Mouse (Mus musculus) cerebellum, adult 9-10 months (tissue): ENCODE measurements around the gene Megf9.

ENCODE experiments used
- DNase-seq: peaks from one replicate; pipeline ENCODE4 v3.0.0; 2022

The Megf9 gene

GRCm38 (mm10) chr4:70534891-70535269, at the start of gene Megf9:
TSS of gene Megf9 (minus strand) at chr4:70534995.
- peak; percentile 98 for DNase-seq

DNA sequence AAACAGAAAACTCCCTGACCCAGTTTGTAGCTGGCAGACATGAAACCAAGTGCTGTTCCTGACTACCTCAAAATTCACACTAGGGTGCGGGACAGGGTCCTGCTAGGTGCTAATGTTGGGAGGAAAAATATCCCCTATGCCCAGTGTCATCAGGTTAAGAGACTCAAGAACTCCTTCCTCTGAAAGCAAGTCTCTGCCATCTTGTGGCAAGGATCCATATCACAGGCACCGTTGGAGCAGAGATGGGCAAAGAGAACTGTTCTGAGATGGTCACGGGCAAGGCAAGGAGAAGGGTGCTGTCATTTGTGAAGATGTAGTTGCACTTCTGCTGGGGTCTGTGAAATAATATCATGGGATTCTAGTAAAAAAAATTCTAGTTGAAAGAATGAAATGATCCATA, 44.9 kb upstream of the Megf9 start:
- peak; percentile 49 for DNase-seq

- no peak for DNase-seq
Observed at GRCm38 (mm10) chr4:70578301-70578700, 43.5 kb upstream of the Megf9 start.

- no peak for DNase-seq
Observed at GRCm38 (mm10) chr4:70576096-70576495, 41.3 kb upstream of the Megf9 start.

- DNase-seq, result no peak
Observed at GRCm38 (mm10) chr4:70573926-70574325, 39.1 kb upstream of the Megf9 start.

DNA sequence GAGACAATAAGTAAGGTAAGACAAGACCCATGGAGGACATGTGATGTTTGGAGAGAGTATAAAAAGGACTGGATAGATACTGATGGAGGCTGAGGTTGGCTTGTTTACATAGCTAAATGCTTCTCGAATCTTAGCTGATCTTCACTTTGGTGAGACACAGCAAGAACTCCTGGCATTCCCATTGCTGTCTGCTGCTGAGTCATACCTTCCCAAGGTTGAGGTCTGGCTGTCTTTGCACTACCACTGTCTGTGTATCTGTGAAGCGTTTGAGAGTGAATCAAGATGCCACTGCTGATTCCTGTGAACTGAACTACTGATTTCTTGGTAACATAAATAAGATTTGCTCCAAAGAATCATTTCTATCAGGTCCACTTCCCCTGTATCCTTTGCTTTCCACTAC, 19.1 kb upstream of the Megf9 start:
- DNase-seq, result no peak

- no peak for DNase-seq
Observed at GRCm38 (mm10) chr4:70553230-70553797, 18.5 kb upstream of the Megf9 start.

DNA sequence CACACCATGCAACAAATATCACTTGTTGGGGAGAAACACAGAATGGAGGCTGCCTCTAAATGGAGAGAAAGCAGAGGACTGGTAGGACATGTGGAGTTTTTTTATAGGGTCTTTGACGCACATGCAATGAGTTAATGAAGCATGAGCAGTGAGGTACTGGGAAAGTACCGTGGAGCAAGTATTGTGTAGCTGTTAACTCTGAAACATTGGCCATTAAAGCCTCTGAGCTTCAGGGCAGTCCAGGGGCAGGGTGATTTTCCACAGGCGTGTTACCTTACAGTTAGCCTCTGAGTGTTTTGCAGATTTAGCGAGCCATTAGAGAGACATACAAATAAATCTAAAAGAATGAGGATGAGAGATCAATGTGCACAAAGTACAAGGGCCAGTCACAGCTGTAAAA, 17.3 kb upstream of the Megf9 start:
- no peak for DNase-seq

DNA sequence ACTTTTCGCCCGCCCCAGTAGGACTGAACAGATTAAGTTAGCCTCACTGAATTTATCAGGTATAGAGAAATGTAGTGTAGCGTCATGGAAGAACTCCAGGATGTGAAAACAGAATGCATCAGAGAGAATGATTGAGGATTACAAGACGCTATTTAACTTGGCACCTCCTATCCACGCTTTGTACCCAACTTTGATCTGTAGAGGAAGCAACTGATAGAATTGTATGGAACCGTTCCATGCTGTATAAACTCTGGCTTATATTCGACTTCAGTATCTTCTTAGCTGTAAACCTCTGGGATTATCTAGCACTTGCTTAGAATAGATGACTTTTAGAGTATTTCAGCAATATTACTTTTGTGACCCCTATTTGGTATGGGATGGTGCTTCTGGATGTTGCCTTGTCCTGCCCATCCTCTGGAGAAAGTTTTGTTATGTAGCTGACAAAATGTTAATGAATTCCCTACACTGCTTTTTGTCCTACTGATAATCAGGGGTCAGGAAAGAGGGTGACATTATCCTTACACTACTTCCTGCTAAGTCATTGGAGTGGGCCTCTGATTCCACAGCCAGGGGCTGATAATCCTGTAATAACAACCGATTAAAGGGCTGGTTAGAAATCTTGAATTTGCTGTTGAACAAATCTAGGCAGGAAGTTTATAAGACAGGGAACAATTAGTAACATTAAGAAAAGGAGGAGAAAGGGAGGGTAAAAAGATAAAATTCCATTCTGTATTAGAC, 12.8 kb upstream of the Megf9 start:
- DNase-seq, result no peak

DNA sequence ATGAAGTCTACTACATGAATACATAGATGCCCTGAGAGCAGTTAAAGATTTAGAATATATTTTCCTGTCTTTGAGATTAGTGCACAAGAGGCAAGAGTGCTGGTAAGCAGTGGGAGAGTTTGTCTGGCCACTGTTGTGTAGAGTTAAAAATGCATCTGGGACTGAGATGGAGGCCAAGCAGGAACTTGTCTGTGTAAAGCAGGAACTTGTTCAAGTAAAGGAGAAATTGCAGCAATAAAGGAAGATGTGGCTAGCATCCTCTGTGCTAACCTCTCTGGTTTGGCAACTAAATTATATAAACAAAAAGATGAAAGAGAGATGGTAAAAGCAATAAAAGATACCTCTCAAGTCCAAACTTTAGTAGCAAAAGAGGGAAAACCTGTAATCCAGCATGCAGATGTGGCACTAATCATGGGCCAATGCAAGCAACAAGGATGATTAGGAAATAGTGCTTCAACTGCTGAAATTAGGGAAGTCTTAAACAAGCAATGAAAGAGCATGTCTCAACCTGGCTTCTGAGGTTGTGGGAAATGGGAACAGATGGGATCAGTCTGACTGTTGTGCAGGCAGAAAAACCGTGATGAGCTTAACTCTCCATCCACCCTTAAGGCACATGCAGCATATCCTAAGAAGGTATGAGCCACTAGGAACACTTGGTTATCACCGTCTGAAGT, 11.2 kb upstream of the Megf9 start:
- DNase-seq, result no peak

GRCm38 (mm10) chr4:70544390-70544789, 9.6 kb upstream of the Megf9 start:
- no peak for DNase-seq

DNA sequence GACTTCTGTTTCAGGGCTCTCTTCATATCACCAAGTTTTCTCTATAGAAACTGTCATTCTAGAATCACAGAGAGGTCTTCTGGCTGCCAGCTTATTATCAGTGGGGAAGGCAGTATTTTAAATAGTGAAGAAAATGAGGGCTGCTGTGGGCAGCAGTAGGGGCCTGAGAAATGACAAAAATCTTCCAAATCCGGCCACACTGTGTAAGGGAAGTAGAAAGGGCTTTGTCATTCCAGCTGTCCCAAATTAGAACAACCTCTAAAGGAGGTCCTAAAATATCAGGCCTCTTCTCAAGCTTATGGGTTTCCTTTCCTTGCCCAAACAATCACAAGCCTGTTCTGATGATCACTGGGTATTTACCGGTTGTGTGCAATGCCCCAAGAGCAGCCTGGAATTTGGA, 7.6 kb upstream of the Megf9 start:
- DNase-seq, result no peak

DNA sequence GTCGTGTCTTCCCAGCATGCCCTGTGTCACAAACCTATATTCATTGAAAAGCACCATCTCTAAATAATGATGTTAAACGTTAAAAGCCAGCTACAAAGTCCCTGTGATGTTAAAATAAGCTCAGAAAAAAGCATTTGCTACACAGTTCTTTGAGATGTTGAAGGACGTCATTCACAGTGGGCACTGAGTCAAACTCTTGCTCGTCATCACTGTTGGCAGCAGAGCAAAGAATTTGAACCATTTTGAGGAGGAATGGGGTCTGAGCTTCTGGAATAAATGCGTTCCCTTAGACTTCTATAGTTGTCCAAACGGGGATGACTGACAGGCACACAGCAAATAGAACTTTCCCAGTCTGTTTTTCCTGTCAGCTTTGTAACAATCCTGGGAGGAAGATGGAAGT, 5.9 kb upstream of the Megf9 start:
- no peak for DNase-seq

GRCm38 (mm10) chr4:70536661-70537580, 2.1 kb upstream of the Megf9 start:
- no peak for DNase-seq

- peak; percentile 69 for DNase-seq
Observed at GRCm38 (mm10) chr4:70535711-70536311, 1.0 kb upstream of the Megf9 start.

DNA sequence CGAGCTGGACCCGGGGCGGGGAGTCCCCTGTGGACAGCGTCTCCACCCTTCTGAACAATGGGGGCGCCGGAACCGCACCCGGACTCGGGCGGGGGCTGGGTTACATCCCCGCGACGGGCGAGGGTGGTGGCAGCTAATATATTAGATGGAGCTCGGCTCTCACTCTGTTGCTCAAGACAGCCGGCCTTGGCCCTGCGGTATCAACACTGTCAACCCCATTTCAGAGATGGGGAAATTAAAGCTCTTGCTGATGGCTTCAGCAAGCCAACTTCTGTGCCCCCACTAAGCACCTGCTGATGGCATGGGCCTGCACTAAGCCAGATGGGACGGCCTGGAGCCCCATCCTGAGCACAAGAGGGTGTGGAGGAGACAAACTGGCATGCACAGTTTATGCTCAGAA, 494 bp upstream of the Megf9 start:
- no peak for DNase-seq

- peak; percentile 74 for DNase-seq
Observed at GRCm38 (mm10) chr4:70534078-70534890, 511 bp downstream of the Megf9 start.

- peak; percentile 48 for DNase-seq
Observed at GRCm38 (mm10) chr4:70533056-70533805, 1.6 kb downstream of the Megf9 start.

GRCm38 (mm10) chr4:70531021-70531420, 3.8 kb downstream of the Megf9 start:
- DNase-seq, result no peak

- no peak for DNase-seq
Observed at GRCm38 (mm10) chr4:70528622-70529021, 6.2 kb downstream of the Megf9 start.

- DNase-seq, result no peak
Observed at GRCm38 (mm10) chr4:70523346-70523745, 11.4 kb downstream of the Megf9 start.
